Mouse (Mus musculus): ENCODE data around the gene Alg14. TPM values are rescaled to one million over a fixed set of nuclear protein-coding genes. Genes with fewer than 3 reads are reported as not detected.

Gene Alg14
- total RNA-seq, 2 experiments from 2014 or later = 16.0 to 17.5 TPM

GRCm38 (mm10) chr3:121336234-121336890, 44.8 kb downstream of the Alg14 start:
- no peak for DNase-seq (ENCODE audit: low spot score in 2 of 2)

GRCm38 (mm10) chr3:121338687-121339086, 47.1 kb downstream of the Alg14 start:
- DNase-seq (ENCODE audit: low spot score in 2 of 2) = no peak

GRCm38 (mm10) chr3:121340321-121340761, 48.8 kb downstream of the Alg14 start:
- no peak for DNase-seq (ENCODE audit: low spot score in 2 of 2)

- no peak for DNase-seq (ENCODE audit: low spot score in 2 of 2)
Observed at GRCm38 (mm10) chr3:121343224-121343623, 51.7 kb downstream of the Alg14 start.

- DNase-seq (ENCODE audit: low spot score in 2 of 2) = no peak
Observed at GRCm38 (mm10) chr3:121344056-121344945, 52.7 kb downstream of the Alg14 start.

- no peak for DNase-seq (ENCODE audit: low spot score in 2 of 2)
Observed at GRCm38 (mm10) chr3:121344951-121345642, 53.5 kb downstream of the Alg14 start.

- no peak for DNase-seq (ENCODE audit: low spot score in 2 of 2)
Observed at GRCm38 (mm10) chr3:121345643-121346000, 54.0 kb downstream of the Alg14 start.

GRCm38 (mm10) chr3:121346507-121347267, 55.1 kb downstream of the Alg14 start:
- DNase-seq (ENCODE audit: low spot score in 2 of 2) = no peak

GRCm38 (mm10) chr3:121348792-121349191, 57.2 kb downstream of the Alg14 start:
- no peak for DNase-seq (ENCODE audit: low spot score in 2 of 2)

GRCm38 (mm10) chr3:121349334-121350169, 58.0 kb downstream of the Alg14 start:
- no peak for DNase-seq (ENCODE audit: low spot score in 2 of 2)

- DNase-seq (ENCODE audit: low spot score in 2 of 2) = no peak
Observed at GRCm38 (mm10) chr3:121351257-121351656, 59.7 kb downstream of the Alg14 start.

GRCm38 (mm10) chr3:121354281-121354680, 62.7 kb downstream of the Alg14 start:
- no peak for DNase-seq (ENCODE audit: low spot score in 2 of 2)

GRCm38 (mm10) chr3:121354861-121355470, 63.4 kb downstream of the Alg14 start:
- no peak for DNase-seq (ENCODE audit: low spot score in 2 of 2)

GRCm38 (mm10) chr3:121355569-121355968, 64.0 kb downstream of the Alg14 start:
- no peak for DNase-seq (ENCODE audit: low spot score in 2 of 2)

GRCm38 (mm10) chr3:121356111-121356510, 64.5 kb downstream of the Alg14 start:
- no peak for DNase-seq (ENCODE audit: low spot score in 2 of 2)

- no peak for DNase-seq (ENCODE audit: low spot score in 2 of 2)
Observed at GRCm38 (mm10) chr3:121357030-121357429, 65.5 kb downstream of the Alg14 start.

- DNase-seq (ENCODE audit: low spot score in 2 of 2) = no peak
Observed at GRCm38 (mm10) chr3:121358285-121358684, 66.7 kb downstream of the Alg14 start.

GRCm38 (mm10) chr3:121358850-121359249, 67.3 kb downstream of the Alg14 start:
- DNase-seq (ENCODE audit: low spot score in 2 of 2) = no peak

GRCm38 (mm10) chr3:121359272-121359671, 67.7 kb downstream of the Alg14 start:
- no peak for DNase-seq (ENCODE audit: low spot score in 2 of 2)

GRCm38 (mm10) chr3:121362002-121362401, 70.4 kb downstream of the Alg14 start:
- no peak for DNase-seq (ENCODE audit: low spot score in 2 of 2)

Data from layer of hippocampus, adult 18-20 months (tissue).